Mouse (Mus musculus) thymus, adult 2 months (tissue): Measurements from ENCODE around the gene Stam.

ENCODE experiments used
- CTCF ChIP-seq: fragments of 200-500 bp; IDR thresholded peaks from 2 replicates; pipeline ENCODE4 v1.5.1; 2012; ENCODE audit warnings: mild to moderate bottlenecking, control low read depth, low read length, moderate library complexity, borderline replicate concordance; ENCODE audit not compliant: control insufficient read depth, poor library complexity, insufficient read depth; ENCODE audit errors: extremely low read depth
- POLR2A ChIP-seq: fragments of 200-500 bp; IDR thresholded peaks from 2 replicates; pipeline ENCODE4 v1.6.1; 2012; ENCODE audit warnings: mild to moderate bottlenecking, low read length, control low read depth, moderate library complexity; ENCODE audit not compliant: control insufficient read depth, poor library complexity, insufficient read depth; ENCODE audit errors: extremely low read depth

- TF ChIP-seq CTCF (no peak), POLR2A (no peak)
Observed at GRCm38 (mm10) chr2:14107673-14108072, 33.8 kb downstream of the Stam start.
